8 mouse cellular contexts compared by ENCODE assay signal in the genomic region with DNA sequence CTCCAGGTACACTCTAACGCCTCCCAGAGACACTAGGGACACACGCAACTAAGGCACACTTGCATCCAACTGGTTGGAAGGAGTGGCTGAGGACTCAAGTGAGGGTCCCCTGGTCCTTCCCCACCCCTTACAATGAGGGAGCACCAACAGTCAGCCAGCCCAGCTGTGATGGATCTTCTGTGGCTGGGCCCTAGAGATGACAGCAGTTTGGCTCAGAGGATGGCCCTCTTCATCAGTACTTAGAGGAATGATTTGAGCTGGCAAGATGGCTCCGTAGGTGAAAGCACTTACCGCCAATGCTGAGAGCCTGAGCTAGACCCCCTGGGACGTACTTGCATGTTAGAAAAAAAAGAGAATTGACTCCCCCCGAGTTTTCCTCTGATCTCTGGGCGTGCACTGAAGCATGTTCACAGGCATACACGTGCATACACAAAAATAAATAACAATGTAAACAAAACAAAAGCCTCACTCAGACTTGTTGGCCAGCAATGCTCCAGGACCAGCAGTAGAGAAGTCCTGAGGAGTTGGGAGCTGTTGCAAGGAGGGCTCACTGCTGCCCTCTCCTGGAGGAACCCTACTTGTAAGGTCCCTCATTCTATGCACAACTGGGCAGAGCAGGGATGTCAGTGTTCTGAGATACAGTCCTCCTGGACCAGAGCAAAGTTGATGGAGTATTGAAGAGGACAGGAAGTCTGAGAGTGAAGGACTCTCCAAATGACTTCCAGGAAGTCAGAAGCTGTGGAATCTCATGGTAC. TPM values are rescaled to one million over a fixed set of nuclear protein-coding genes. Genes with fewer than 3 reads are reported as not detected.
DNase-seq lines count a peak whose midpoint lies in the region; ATAC-seq lines count a peak whose summit lies in the region.

No protein-coding gene starts in this region.

- DNase-seq in CD4-positive helper T cell, adult 2 months (ENCODE audit: low read depth, low spot score), result peak; percentile 54
- DNase-seq in R1 (ENCODE audit: low read depth, low spot score), result peak; percentile 70
- DNase-seq in cerebellum, postnatal 10 days, result peak; percentile 90 to 92
- DNase-seq in kidney, postnatal 25 days, result peak; percentile 86 to 96
- DNase-seq in lung, adult 18-20 months, result peak; percentile 71 to 79
- peak; percentile 63 to 69 for DNase-seq in right cerebral cortex, postnatal 36 days (ENCODE audit: low spot score in 2 of 2)
- peak; percentile 89 for DNase-seq in urinary bladder, postnatal 14 days (ENCODE audit: low spot score)

- ATAC-seq in granulocyte monocyte progenitor cell, adult 5-6 weeks (replicated peaks; ENCODE audit: poor library complexity, severe bottlenecking), result peak; percentile 63

RNA-seq across cellular contexts. Expression of gene Ccdc42, which starts 2.4 kb away (rescaled TPM):
- total RNA-seq in granulocyte monocyte progenitor cell, adult 5-6 weeks (2014; fragmentation: Nextera tagmentation), result not detected in 2 replicates
- total RNA-seq in granulocyte monocyte progenitor cell, adult 5-6 weeks (2017), result not detected in 2 replicates

RNA-seq across cellular contexts. Expression of gene Mfsd6l, which starts 33.2 kb away (rescaled TPM):
- 0.88 TPM in 1 of 2 replicates, not detected in the other for total RNA-seq in granulocyte monocyte progenitor cell, adult 5-6 weeks (2014; fragmentation: Nextera tagmentation)
- 0.26 TPM in 1 of 2 replicates, not detected in the other for total RNA-seq in granulocyte monocyte progenitor cell, adult 5-6 weeks (2017)

Comparison
In these comparisons a context has a peak if more than half of its experiments do, and no peak if none do; other contexts are left out.
1. Peak in every context shown above with its lines: DNase-seq and ATAC-seq.